Mouse (Mus musculus) 416B (cell line): Measurements from ENCODE around the gene Mgat5.
A peak's percentile ranks its signal among the peaks of the same experiment; 100 is the strongest.

Source experiments
- DNase-seq: peaks from one replicate; pipeline ENCODE4 v3.0.0; 2011; ENCODE audit warnings: low read depth

Mgat5 gene

GRCm38 (mm10) chr1:127338833-127339487 lies 134.1 kb downstream of the Mgat5 start:
- no peak for DNase-seq

DNA sequence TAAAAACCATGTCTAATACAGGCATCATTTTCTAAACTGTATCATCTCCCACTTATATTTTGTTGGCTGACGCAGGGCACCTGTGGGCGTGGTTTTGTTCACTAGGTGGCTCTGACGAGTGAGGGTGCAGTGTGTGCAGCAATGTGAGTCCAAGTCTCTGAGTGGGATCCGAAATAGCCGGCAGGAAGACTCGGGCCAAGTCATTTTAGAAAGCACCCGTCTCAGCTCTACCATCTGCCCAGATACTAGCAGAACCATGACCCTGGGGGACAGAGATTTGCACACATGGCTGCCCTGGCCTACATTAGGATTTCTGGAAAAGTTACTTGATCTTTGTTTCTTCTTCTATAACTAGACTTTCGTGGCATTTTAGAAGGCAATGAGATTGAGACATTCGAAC lies 135.5 kb downstream of the Mgat5 start:
- no peak for DNase-seq

DNA sequence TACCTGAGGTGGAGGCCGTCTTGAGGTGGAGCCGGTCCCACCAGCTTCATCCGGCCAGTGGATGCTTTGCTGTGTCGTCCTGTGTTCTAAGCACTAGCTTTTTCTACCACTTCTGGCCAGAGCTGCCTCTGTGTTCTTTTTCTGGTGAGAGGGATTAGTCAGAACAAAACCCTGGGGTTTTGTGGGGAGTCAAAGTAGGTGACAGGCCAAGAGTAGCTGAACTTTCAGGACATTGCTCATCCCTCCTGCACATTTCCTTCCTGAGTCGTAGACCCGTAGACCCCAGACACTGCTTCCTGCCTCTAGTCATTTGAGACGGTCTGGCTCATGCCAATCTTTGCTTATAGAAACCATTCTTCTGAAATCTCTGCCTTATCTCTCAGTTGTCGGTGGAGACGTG lies 140.1 kb downstream of the Mgat5 start:
- peak; percentile 94 for DNase-seq

DNA sequence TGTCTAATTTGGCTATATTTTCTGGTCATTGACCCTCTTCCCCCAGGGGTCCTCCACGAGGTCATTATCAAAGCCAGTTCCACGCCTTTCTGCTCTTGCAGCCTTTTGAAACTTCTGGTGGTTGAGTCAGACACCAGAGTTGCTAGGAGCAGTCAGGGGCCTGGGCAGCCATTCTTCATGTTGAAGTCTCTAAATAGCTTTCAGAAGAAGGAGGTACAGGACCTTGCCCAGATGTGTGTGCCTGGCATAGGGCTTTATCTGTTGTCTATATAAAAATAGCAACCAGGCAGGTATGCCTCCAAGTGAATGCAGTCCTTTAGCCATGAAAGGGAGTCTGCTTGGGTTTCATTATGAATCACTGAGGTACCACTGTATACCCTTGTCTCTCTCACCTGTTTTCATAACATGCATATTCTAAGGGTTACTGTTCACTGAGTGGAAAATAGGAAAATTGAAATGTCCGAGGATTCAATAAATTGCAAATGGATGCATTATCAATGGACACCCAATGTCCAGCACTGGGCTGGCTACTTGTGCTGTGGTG lies 141.9 kb downstream of the Mgat5 start:
- DNase-seq = no peak

DNA sequence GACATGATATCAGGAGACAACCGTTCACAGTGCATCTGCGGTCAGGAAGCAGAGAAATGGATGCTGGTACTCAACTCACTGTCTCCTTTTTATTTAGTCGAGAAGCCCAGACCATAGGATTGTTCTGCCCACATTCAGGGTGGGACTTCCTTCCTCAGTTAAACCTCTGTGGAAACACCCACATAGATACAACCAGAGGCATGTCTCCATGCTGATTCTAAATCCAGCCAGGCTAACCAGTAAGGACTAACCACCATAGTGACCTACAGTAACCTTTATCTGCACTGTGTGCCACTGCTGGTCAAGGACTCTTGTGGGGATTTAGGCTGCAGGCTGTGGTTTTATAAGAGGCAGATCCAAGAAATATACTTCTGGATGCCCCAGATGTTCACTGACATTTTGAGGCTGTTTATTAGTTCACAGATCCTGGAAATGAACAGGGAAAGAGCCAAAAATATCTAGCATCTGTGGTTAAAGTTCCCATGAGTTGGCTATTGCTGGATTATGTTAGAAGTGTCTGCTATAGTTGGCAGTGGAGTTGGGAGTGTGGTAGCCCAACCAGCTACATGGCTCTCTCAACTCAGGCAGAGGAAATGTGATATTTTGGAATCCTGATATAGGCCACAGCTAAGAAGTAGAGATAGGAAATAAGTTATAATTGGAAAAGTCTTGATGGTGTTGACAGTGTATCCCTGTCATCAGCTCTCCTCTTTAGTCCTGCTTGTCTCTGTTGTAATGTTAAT lies 143.2 kb downstream of the Mgat5 start:
- DNase-seq = peak; percentile 34

DNA sequence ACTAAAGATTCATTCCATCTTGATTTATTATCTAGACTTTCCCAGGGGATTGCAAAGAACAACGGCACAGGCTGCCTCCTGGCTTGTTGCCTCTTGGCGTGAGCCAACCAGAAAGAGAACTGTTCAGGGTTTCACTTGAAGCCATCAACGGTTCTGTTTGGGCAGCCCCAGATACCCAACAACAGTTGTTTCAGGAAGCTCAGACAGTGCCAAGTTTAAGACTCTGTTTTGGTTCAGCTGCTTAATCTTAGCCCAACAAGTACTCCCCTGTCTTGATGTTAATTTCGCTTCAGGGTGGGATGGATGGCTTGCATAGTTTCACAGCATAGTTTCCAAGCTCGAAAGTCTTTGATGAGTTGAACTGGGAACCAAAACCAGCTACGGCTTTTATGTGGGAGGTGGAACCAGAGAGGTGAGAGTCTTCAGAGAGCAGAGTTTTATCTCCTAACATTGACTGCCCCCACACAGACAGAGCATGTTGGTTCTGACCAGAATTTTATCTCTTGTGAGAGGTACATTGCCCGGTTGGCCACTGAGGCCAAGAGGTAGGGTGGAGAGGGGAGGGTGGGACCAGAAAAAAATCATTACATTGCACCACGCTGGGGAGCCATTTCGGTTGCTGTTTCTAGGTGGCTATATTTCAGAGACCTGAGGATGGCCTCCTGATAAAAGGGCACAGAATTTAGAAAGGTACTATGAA lies 144.0 kb downstream of the Mgat5 start:
- no peak for DNase-seq

- DNase-seq = no peak
Measured at GRCm38 (mm10) chr1:127351380-127352057, 146.7 kb downstream of the Mgat5 start.

DNA sequence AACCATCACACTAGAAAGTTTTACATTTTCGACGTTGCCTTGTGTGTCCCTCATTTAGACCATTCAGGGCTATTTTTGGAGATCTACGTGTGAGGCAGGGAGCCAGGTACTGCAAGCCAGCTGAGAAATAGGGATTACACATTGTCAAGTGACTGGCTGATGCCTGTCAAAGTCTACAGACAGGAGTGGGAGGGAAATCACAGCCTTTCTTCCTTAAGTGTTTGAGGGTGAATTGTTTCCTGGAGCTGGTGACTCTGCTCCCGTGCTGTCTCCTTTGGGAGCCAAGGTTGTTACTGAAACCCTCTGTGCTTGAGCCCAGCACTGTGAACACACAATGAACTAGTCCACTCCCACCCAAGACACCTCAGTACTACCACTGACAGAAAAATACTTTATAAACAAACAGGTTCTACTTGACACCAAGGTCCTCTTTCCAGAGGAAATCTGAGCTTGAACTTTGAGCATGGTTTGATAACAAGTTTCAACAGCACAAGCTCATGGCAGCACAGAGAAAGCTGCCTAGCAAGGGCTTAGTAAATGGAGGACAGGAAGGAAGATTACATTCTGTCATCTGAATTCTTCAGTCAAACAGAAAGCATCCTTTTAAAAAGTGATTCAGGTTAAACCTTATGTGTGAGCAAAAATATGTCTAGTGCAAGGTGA lies 147.4 kb downstream of the Mgat5 start:
- DNase-seq = no peak

GRCm38 (mm10) chr1:127353408-127353807 lies 148.6 kb downstream of the Mgat5 start:
- DNase-seq = no peak

- no peak for DNase-seq
Measured at GRCm38 (mm10) chr1:127354152-127354551, 149.3 kb downstream of the Mgat5 start.

GRCm38 (mm10) chr1:127355034-127355433 lies 150.2 kb downstream of the Mgat5 start:
- no peak for DNase-seq

DNA sequence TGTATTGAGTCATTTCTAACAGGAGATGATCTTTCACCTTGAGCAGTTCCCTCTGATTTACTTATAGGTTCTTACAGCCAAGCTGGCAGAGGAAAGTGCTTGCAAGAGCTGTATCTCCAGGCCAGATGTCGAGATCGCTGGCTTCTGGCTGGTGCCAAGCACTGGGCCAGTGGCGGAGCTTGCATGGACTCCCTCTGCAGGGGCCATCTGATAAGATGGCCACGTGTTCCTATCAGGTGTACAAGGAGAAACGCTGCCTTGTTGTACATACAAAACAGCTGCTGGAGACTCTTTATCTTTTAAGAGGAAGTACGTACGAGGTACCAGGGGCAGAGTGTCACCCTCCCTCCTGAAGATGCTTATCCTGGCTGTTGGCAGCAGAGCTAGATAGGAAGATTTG lies 158.8 kb downstream of the Mgat5 start:
- DNase-seq = peak; percentile 43

GRCm38 (mm10) chr1:127365706-127366105 lies 160.9 kb downstream of the Mgat5 start:
- DNase-seq = no peak

DNA sequence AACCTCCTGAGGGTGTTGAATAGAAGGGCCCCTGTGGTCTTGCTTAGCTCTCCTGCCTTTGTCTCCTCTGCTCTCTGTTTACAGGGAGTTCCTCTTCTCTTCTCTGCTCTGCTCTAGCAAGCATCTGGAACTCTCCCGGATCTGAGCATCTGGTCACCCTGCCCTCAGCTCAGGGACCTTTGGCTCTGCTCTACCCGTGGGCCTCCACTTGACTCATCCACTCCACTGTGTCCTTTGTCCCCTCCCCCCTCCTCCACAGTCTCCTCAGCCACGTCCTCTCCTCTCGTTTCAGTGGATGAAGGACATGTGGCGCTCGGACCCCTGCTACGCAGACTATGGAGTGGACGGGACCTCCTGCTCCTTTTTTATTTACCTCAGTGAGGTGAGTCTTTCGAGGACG lies 161.3 kb downstream of the Mgat5 start:
- DNase-seq = no peak

- DNase-seq = no peak
Measured at GRCm38 (mm10) chr1:127368513-127368912, 163.7 kb downstream of the Mgat5 start.

DNA sequence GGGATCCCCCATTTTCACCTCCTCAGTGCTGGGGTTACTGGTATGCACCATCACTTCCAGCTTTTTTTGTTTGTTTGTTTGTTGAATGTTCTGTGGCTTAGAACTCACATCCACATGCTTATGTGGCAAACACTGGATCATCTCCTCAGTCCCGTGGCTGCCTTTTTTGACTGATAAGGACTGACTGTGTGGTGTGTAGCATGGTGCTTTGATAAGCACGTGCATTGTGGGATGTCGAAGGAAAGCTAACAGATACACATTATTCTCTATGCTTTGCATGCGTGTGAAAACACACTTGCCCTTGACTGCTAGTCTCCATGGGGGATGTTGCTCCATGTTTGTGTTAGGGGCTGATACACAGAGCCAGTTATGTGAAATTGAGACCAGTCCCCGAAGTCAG lies 164.7 kb downstream of the Mgat5 start:
- DNase-seq = no peak

DNA sequence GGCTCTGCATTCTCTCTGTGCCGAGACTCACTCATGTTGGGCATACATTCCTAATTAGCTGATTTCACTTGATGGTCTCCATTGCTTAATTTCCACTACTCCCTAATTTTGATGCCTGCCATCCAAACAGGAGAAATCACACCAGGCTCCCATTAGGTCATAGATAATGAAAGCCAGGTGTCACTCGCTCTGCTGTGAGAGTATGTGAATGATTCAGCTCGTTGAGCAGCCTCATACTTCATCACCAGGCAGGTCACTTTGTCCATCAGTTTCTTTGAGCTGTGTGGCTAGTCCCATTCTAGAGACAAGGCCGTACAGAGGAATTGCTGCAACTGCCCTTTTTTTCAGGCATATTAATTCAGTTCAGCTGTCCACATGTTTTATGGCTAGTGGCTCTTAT lies 167.3 kb downstream of the Mgat5 start:
- no peak for DNase-seq

DNA sequence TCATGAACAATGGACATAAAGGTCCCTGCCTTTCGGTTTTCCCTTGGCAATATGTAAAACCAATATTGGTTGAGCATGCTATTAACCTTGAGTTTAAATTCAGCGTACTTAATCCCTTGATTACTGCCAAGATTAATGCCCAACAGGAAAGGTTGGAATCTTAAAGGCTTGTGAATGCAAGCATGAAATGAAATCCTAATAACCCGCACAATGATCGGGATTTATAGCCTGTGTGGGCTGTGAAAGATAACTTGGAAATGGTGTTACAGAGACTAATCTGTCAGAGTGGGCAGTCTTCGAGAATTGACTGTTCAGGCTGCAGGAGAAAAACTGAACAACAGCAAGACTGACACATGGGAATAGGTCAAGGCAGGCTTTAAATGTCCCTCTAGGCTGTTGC lies 168.7 kb downstream of the Mgat5 start:
- no peak for DNase-seq

GRCm38 (mm10) chr1:127374157-127374556 lies 169.3 kb downstream of the Mgat5 start:
- DNase-seq = no peak

DNA sequence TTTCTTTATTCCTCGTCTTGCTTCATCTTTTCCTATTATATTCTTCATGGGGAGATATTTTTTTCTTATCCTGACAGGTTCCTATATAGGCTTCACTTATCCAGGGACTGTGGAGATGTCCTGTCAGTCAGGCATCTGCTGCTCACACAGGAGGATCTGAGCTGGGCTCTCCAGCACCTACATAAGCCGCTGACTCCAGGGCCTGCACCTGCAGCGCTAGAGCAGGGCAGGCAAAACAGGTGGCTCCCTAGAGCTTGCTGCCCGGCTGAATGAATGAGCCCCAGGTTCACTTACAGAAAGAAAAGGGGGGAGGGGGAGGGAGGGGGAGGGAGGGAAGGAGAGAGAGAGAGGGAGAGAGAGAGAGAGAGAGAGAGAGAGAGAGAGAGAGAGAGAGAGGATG lies 175.3 kb downstream of the Mgat5 start:
- DNase-seq = no peak

GRCm38 (mm10) chr1:127380749-127381501 lies 176.1 kb downstream of the Mgat5 start:
- peak; percentile 17 for DNase-seq
